Mouse (Mus musculus): ENCODE data around the gene Gsta2. TPM values are rescaled to one million over a fixed set of nuclear protein-coding genes. Genes with fewer than 3 reads are reported as not detected.
"Not testable (repeated sequence)": the region's sequence is repeated elsewhere in the genome, so short reads cannot be mapped to it uniquely, and the experiment has no call there.

Gsta2 gene
- polyA plus RNA-seq, 1 experiment from 2014 or later, result not detected

- ATAC-seq (ENCODE audit: low FRiP score); H3K9ac ChIP-seq; H3K4me2 ChIP-seq; H3K4me3 ChIP-seq; H3K27ac ChIP-seq; H3K27me3 ChIP-seq; H3K4me1 ChIP-seq (replicated peaks); H3K9me3 ChIP-seq; H3K36me3 ChIP-seq: not testable (repeated sequence)
- 92% methylated on average over 4 of the region's 4 CpGs for WGBS
These were observed 13.1 kb downstream of the Gsta2 start for GRCm38 (mm10) chr9:78342494-78342893.

GRCm38 (mm10) chr9:78340324-78340723 is 15.3 kb downstream of the Gsta2 start:
- H3K27ac ChIP-seq; H3K9ac ChIP-seq; H3K4me2 ChIP-seq; H3K4me3 ChIP-seq; H3K27me3 ChIP-seq; ATAC-seq (ENCODE audit: low FRiP score); H3K36me3 ChIP-seq; H3K9me3 ChIP-seq; H3K4me1 ChIP-seq (replicated peaks): not testable (repeated sequence)
- WGBS, result 17% methylated on average over 8 of the region's 8 CpGs

GRCm38 (mm10) chr9:78337050-78337449 is 18.5 kb downstream of the Gsta2 start:
- not testable (repeated sequence) for H3K27ac ChIP-seq; H3K9me3 ChIP-seq; H3K4me2 ChIP-seq; H3K4me3 ChIP-seq; H3K9ac ChIP-seq; H3K27me3 ChIP-seq; H3K36me3 ChIP-seq; ATAC-seq (ENCODE audit: low FRiP score); H3K4me1 ChIP-seq (replicated peaks)

GRCm38 (mm10) chr9:78327289-78327688 is 28.3 kb downstream of the Gsta2 start, which contains the start of gene Omt2b:
TSS of gene Omt2b (plus strand) at chr9:78327589.
- H3K4me2 ChIP-seq; ATAC-seq (ENCODE audit: low FRiP score); H3K9me3 ChIP-seq; H3K36me3 ChIP-seq; H3K27me3 ChIP-seq; H3K4me1 ChIP-seq (replicated peaks); H3K27ac ChIP-seq; H3K4me3 ChIP-seq; H3K9ac ChIP-seq: not testable (repeated sequence)
- WGBS, result 82% methylated on average over 1 of the region's 1 CpGs

- Histone ChIP-seq H3K4me2 (no peak overlapping the region), H3K9me3 (no peaks in the 10 kb centered on the region), H3K36me3 (no peaks in the 10 kb centered on the region), H3K4me3 (no peak overlapping the region), H3K9ac (no peak overlapping the region), H3K4me1 (replicated peaks) (no peaks in the 10 kb centered on the region), H3K27ac (no peak overlapping the region), H3K27me3 (no peaks in the 10 kb centered on the region)
- 32% methylated on average over 1 of the region's 1 CpGs for WGBS
- no peak for ATAC-seq (ENCODE audit: low FRiP score)
These were observed 36.1 kb downstream of the Gsta2 start for GRCm38 (mm10) chr9:78319499-78319898.

- no peak within 1 kb of the TSS for H3K4me3 ChIP-seq
- no peak for ATAC-seq (ENCODE audit: low FRiP score)
- H3K36me3 ChIP-seq, result no peaks in the 10 kb centered on the region
- H3K9me3 ChIP-seq, result no peaks in the 10 kb centered on the region
- no peak within 1 kb of the TSS for H3K4me2 ChIP-seq
- H3K27me3 ChIP-seq, result no peaks in the 10 kb centered on the region
- no peaks in the 10 kb centered on the region for H3K4me1 ChIP-seq (replicated peaks)
- no peak within 1 kb of the TSS for H3K27ac ChIP-seq
- H3K9ac ChIP-seq, result no peak within 1 kb of the TSS
- WGBS, result 85% methylated on average over 2 of the region's 2 CpGs
These were observed 40.9 kb downstream of the Gsta2 start, which contains the start of gene Omt2a for GRCm38 (mm10) chr9:78314696-78315095. TSS of gene Omt2a (minus strand) at chr9:78314796.

GRCm38 (mm10) chr9:78308122-78308521 is 47.5 kb downstream of the Gsta2 start:
- not testable (repeated sequence) for H3K27me3 ChIP-seq

GRCm38 (mm10) chr9:78299143-78299542 is 56.4 kb downstream of the Gsta2 start:
- ATAC-seq (ENCODE audit: low FRiP score); H3K36me3 ChIP-seq; H3K4me1 ChIP-seq (replicated peaks); H3K27ac ChIP-seq; H3K4me2 ChIP-seq; H3K4me3 ChIP-seq; H3K27me3 ChIP-seq; H3K9ac ChIP-seq; H3K9me3 ChIP-seq: not testable (repeated sequence)
- WGBS, result 50% methylated on average over 1 of the region's 1 CpGs

More at GRCm38 (mm10) chr9:78308122-78308521, 47.5 kb downstream of the Gsta2 start:
- not testable (repeated sequence) for H3K4me2 ChIP-seq; H3K4me3 ChIP-seq; H3K36me3 ChIP-seq; ATAC-seq (ENCODE audit: low FRiP score); H3K4me1 ChIP-seq (replicated peaks); H3K9ac ChIP-seq; H3K9me3 ChIP-seq; H3K27ac ChIP-seq
- 71% methylated on average over 3 of the region's 3 CpGs for WGBS

- no peak overlapping the region for H3K4me2 ChIP-seq
- H3K36me3 ChIP-seq, result no peaks in the 10 kb centered on the region
- H3K27me3 ChIP-seq, result no peaks in the 10 kb centered on the region
- no peak overlapping the region for H3K4me3 ChIP-seq
- no peaks in the 10 kb centered on the region for H3K4me1 ChIP-seq (replicated peaks)
- H3K9ac ChIP-seq, result no peak overlapping the region
- no peak for ATAC-seq (ENCODE audit: low FRiP score)
- H3K27ac ChIP-seq, result no peak overlapping the region
- 81% methylated on average over 1 of the region's 1 CpGs for WGBS
- H3K9me3 ChIP-seq, result no peaks in the 10 kb centered on the region
These were observed 57.4 kb downstream of the Gsta2 start for GRCm38 (mm10) chr9:78298232-78298631.

- not testable (repeated sequence) for H3K4me1 ChIP-seq (replicated peaks); H3K4me3 ChIP-seq; ATAC-seq (ENCODE audit: low FRiP score); H3K4me2 ChIP-seq; H3K27ac ChIP-seq; H3K9ac ChIP-seq; H3K36me3 ChIP-seq; H3K27me3 ChIP-seq; H3K9me3 ChIP-seq
- WGBS, result 13% methylated on average over 6 of the region's 6 CpGs
These were observed 59.5 kb downstream of the Gsta2 start for GRCm38 (mm10) chr9:78296089-78296488.

GRCm38 (mm10) chr9:78294781-78295180 is 60.8 kb downstream of the Gsta2 start:
- not testable (repeated sequence) for H3K4me3 ChIP-seq; H3K27ac ChIP-seq; H3K27me3 ChIP-seq; H3K9ac ChIP-seq; H3K9me3 ChIP-seq; H3K4me2 ChIP-seq; H3K36me3 ChIP-seq; H3K4me1 ChIP-seq (replicated peaks); ATAC-seq (ENCODE audit: low FRiP score)
- whole genome bisulfite sequencing, result 81% methylated on average over 7 of the region's 7 CpGs

- H3K4me3 ChIP-seq; H3K27me3 ChIP-seq; H3K4me1 ChIP-seq (replicated peaks): not testable (repeated sequence)
These were observed 61.9 kb downstream of the Gsta2 start for GRCm38 (mm10) chr9:78293683-78294082.

GRCm38 (mm10) chr9:78292462-78292861 is 63.1 kb downstream of the Gsta2 start:
- 88% methylated on average over 8 of the region's 8 CpGs for WGBS
- not testable (repeated sequence) for H3K4me1 ChIP-seq (replicated peaks); H3K4me3 ChIP-seq; H3K9me3 ChIP-seq; H3K4me2 ChIP-seq; H3K27ac ChIP-seq; ATAC-seq (ENCODE audit: low FRiP score); H3K9ac ChIP-seq; H3K36me3 ChIP-seq; H3K27me3 ChIP-seq

More at GRCm38 (mm10) chr9:78293683-78294082, 61.9 kb downstream of the Gsta2 start:
- not testable (repeated sequence) for H3K27ac ChIP-seq; H3K4me2 ChIP-seq; H3K9me3 ChIP-seq; H3K36me3 ChIP-seq; H3K9ac ChIP-seq; ATAC-seq (ENCODE audit: low FRiP score)
- 82% methylated on average over 1 of the region's 1 CpGs for WGBS

- H3K27ac ChIP-seq; H3K4me3 ChIP-seq; H3K9ac ChIP-seq; H3K27me3 ChIP-seq; H3K36me3 ChIP-seq; H3K4me2 ChIP-seq; ATAC-seq (ENCODE audit: low FRiP score); H3K4me1 ChIP-seq (replicated peaks); H3K9me3 ChIP-seq: not testable (repeated sequence)
- WGBS, result 92% methylated on average over 3 of the region's 3 CpGs
These were observed 65.9 kb downstream of the Gsta2 start, which contains the start of gene Gm10639 for GRCm38 (mm10) chr9:78289723-78290122. TSS of gene Gm10639 (plus strand) at chr9:78289923.

Data from hindbrain, embryonic 13.5 days (tissue).